13 mouse cellular contexts compared by ENCODE assay signal in the genomic region with DNA sequence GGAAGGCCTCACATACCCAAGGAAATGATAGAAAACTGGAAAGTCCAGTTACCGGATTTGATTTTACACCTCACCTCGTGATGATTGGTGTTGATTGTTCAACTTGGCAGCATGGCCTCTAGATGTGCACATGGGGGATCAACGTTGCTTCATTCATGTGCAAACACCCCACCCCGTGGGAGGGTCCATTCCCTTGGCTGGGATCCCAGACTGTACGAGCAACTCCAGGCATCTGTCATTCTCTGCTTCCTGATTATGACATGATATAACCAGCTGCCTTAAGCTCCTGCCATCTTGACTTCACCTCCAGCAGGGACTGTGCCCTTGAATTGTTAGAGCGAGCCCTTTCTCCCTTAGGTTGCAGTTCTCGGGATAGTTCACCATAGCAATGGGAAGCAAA.
DNase-seq lines count a peak whose midpoint lies in the region; ATAC-seq and TF ChIP-seq lines count a peak whose summit lies in the region.
"Had no signal": no experiment of that assay in that cellular context is flagged by ENCODE, and none has a peak within 500 bp of the region (broad histone marks: within the 10 kb centered on the region; RNA-seq: fewer than 3 reads in every experiment).

No protein-coding gene starts in this region.

- H3K36me3 ChIP-seq in forebrain, embryonic 13.5 days (ENCODE audit: poor library complexity, severe bottlenecking): no peaks in the 10 kb centered on the region
- H3K36me3 ChIP-seq in forebrain, embryonic 10.5 days (replicated peaks): no peaks in the 10 kb centered on the region
- H3K36me3 ChIP-seq in intestine, postnatal 0 days (ENCODE audit: control insufficient read depth, insufficient read depth): no peaks in the 10 kb centered on the region
- H3K36me3 ChIP-seq: hindbrain, embryonic 15.5 days; neural tube, embryonic 15.5 days had no signal

- no peak overlapping the region for H3K9ac ChIP-seq in forebrain, embryonic 13.5 days
- H3K9ac ChIP-seq in intestine, postnatal 0 days (ENCODE audit: low read depth, low read length): no peak overlapping the region
- H3K9ac ChIP-seq: hindbrain, embryonic 15.5 days; liver, embryonic 14.5 days; neural tube, embryonic 15.5 days had no signal

- H3K4me1 ChIP-seq in forebrain, embryonic 13.5 days: peaks cover 13% of the 10 kb centered on the region
- H3K4me1 ChIP-seq in forebrain, embryonic 10.5 days: peaks cover 15% of the 10 kb centered on the region
- H3K4me1 ChIP-seq in intestine, postnatal 0 days (replicated peaks; ENCODE audit: control insufficient read depth, insufficient read depth, low read length): no peaks in the 10 kb centered on the region

- WGBS in forebrain, embryonic 13.5 days: 59% methylated on average over 7 of the region's 7 CpGs
- 92% methylated on average over 7 of the region's 7 CpGs for WGBS in forebrain, embryonic 10.5 days
- WGBS in intestine, postnatal 0 days: 33% methylated on average over 7 of the region's 7 CpGs

- 0 out of 2 replicates have a peak, but pooled peaks cover 5% of the 10 kb centered on the region for H3K27me3 ChIP-seq in forebrain, embryonic 13.5 days
- H3K27me3 ChIP-seq in forebrain, embryonic 10.5 days (ENCODE audit: poor library complexity, severe bottlenecking): peaks cover 9% of the 10 kb centered on the region; the same call in 1 of the 2 replicates
- H3K27me3 ChIP-seq in intestine, postnatal 0 days (replicated peaks; ENCODE audit: control insufficient read depth, insufficient read depth, low read length): no peaks in the 10 kb centered on the region
- H3K27me3 ChIP-seq: hindbrain, embryonic 15.5 days; neural tube, embryonic 15.5 days had no signal

- DNase-seq in forebrain, embryonic 10.5 days (ENCODE audit: extremely low spot score, low spot score): no peak
- peak; percentile 33 to 44 for DNase-seq in kidney, postnatal 4 days
- DNase-seq in kidney, postnatal 10 days: no peak
- peak; percentile 56 for DNase-seq in NIH3T3 (ENCODE audit: low read depth)
- DNase-seq in frontal cortex, adult 2 months (ENCODE audit: extremely low spot score in 1 of 2, low spot score in 1 of 2): no peak
- DNase-seq in gastrocnemius, postnatal 10 days: no peak
- DNase-seq: midbrain, embryonic 14.5 days; right cerebral cortex, postnatal 4 days had no signal

- 0 out of 2 replicates have a peak, but pooled peaks have one; percentile 13 for ATAC-seq in forebrain, embryonic 13.5 days
- ATAC-seq in intestine, postnatal 0 days: peak; percentile 75

- no peak overlapping the region for H3K4me3 ChIP-seq in forebrain, embryonic 13.5 days
- no peak overlapping the region for H3K4me3 ChIP-seq in forebrain, embryonic 10.5 days
- H3K4me3 ChIP-seq in intestine, postnatal 0 days (ENCODE audit: low read depth, low read length): no peak overlapping the region
- H3K4me3 ChIP-seq: hindbrain, embryonic 15.5 days; neural tube, embryonic 15.5 days had no signal

- H3K4me2 ChIP-seq in forebrain, embryonic 13.5 days: no peak overlapping the region
- no peak overlapping the region for H3K4me2 ChIP-seq in intestine, postnatal 0 days (replicated peaks; ENCODE audit: low read depth)
- H3K4me2 ChIP-seq: hindbrain, embryonic 15.5 days; neural tube, embryonic 15.5 days had no signal

- TF ChIP-seq CTCF in intestine, postnatal 0 days (IDR thresholded peaks at IDR 0.05; ENCODE audit: low read depth): no peak

- no peak overlapping the region for H3K27ac ChIP-seq in forebrain, embryonic 13.5 days
- H3K27ac ChIP-seq in forebrain, embryonic 10.5 days: no peak overlapping the region
- H3K27ac ChIP-seq in intestine, postnatal 0 days (ENCODE audit: low read depth, low read length): no peak overlapping the region
- H3K27ac ChIP-seq: hindbrain, embryonic 15.5 days; liver, embryonic 14.5 days; neural tube, embryonic 15.5 days had no signal

- H3K9me3 ChIP-seq in forebrain, embryonic 13.5 days (replicated peaks): no peaks in the 10 kb centered on the region
- H3K9me3 ChIP-seq in forebrain, embryonic 10.5 days: no peaks in the 10 kb centered on the region
- no peaks in the 10 kb centered on the region for H3K9me3 ChIP-seq in intestine, postnatal 0 days (ENCODE audit: control insufficient read depth)
- H3K9me3 ChIP-seq: hindbrain, embryonic 15.5 days; neural tube, embryonic 15.5 days had no signal

Comparison
In these comparisons a context has a peak if more than half of its experiments do, and no peak if none do; other contexts are left out.
1. DNase-seq: peak in kidney, postnatal 4 days (2 of 2) and NIH3T3 (single experiment); none in forebrain, embryonic 10.5 days (single experiment), kidney, postnatal 10 days (single experiment), frontal cortex, adult 2 months (0 of 2) and gastrocnemius, postnatal 10 days (single experiment).